Mouse (Mus musculus): Measurements from ENCODE around the gene Orai2. TPM values are rescaled to one million over a fixed set of nuclear protein-coding genes. Genes with fewer than 3 reads are reported as not detected.

Orai2 gene
- polyA plus RNA-seq, 1 experiment from 2014 or later = 6.2 TPM

GRCm38 (mm10) chr5:136102099-136102820 lies 68.3 kb downstream of the Orai2 start:
- H3K36me3 ChIP-seq (ENCODE audit: control insufficient read depth, insufficient read depth, low read length) = no peaks in the 10 kb centered on the region
- 0 out of 2 replicates have a peak overlapping the region, but pooled peaks have one; percentile 16 for H3K9ac ChIP-seq (ENCODE audit: low read length)
- H3K27me3 ChIP-seq (replicated peaks; ENCODE audit: control insufficient read depth, insufficient read depth, low read length) = no peaks in the 10 kb centered on the region
- H3K27ac ChIP-seq (ENCODE audit: low read depth) = no peak overlapping the region
- DNase-seq (ENCODE audit: low spot score) (peak; percentile 85), ATAC-seq (replicated peaks; ENCODE audit: low FRiP score, low TSS enrichment, low read depth) (peak; percentile 88)
- peak overlapping the region; percentile 50 for H3K4me2 ChIP-seq (ENCODE audit: low read length)
- peaks cover 6% of the 10 kb centered on the region for H3K4me1 ChIP-seq (replicated peaks; ENCODE audit: control insufficient read depth, insufficient read depth, low read length)
- 9% methylated on average over 41 of the region's 41 CpGs for WGBS
- peak overlapping the region; percentile 25 for H3K4me3 ChIP-seq (ENCODE audit: low read depth, low read length)
- H3K9me3 ChIP-seq (ENCODE audit: control insufficient read depth, low read length) = peaks cover 4% of the 10 kb centered on the region; the same call in 1 of the 2 replicates

DNA sequence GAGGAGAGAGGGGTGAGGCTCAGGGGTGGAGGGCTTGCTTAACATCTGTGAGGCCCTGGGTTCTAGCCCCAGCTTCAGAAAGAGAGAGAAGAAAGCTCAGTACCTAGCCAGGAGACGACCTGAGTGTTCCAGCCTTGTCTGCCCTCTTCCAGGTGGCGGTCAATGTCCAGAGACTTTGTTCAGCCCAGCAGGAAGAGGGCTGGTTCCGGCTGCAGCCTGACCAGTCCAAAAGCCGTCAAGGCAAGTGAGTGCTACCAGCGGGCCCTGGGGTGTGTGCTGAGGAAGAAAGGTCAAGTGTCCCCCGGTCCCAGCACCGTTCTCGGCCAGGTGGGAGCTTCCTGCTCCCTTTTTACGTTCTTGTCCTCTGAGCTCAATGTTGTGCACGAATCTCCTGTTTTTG lies 72.0 kb downstream of the Orai2 start:
- DNase-seq (ENCODE audit: low spot score) = no peak
- Histone ChIP-seq H3K27me3 (replicated peaks; ENCODE audit: control insufficient read depth, insufficient read depth, low read length) (no peaks in the 10 kb centered on the region), H3K9ac (ENCODE audit: low read length) (no peak overlapping the region), H3K9me3 (ENCODE audit: control insufficient read depth, low read length) (no peaks in the 10 kb centered on the region), H3K4me2 (ENCODE audit: low read length) (no peak overlapping the region), H3K4me3 (ENCODE audit: low read depth, low read length) (no peak overlapping the region), H3K27ac (ENCODE audit: low read depth) (no peak overlapping the region), H3K4me1 (replicated peaks; ENCODE audit: control insufficient read depth, insufficient read depth, low read length) (peaks cover 6% of the 10 kb centered on the region), H3K36me3 (ENCODE audit: control insufficient read depth, insufficient read depth, low read length) (no peaks in the 10 kb centered on the region)
- ATAC-seq (replicated peaks; ENCODE audit: low FRiP score, low TSS enrichment, low read depth) = no peak
- 87% methylated on average over 10 of the region's 10 CpGs for WGBS

Small RNAs within 50 kb of the gene (microRNA-seq; reads per million reads assigned to microRNA genes)
- 1.3 reads per million, percentile 13 among the genes with 10 or more reads in this experiment for gene Mir7035

Other genes starting within 250 kb of the Orai2 start
- 93.3 and 95.7 TPM in 2 replicates for gene Ywhag, start 236.1 kb downstream of the Orai2 start, polyA plus RNA-seq (2014; fragmentation: Nextera tagmentation; extraction: Ambion mirVana)
- gene Ssc4d, start 196.2 kb downstream of the Orai2 start, polyA plus RNA-seq (2014; fragmentation: Nextera tagmentation; extraction: Ambion mirVana) = 2.1 and 2.9 TPM in 2 replicates
- not detected in 2 replicates for gene Zp3, start 190.6 kb downstream of the Orai2 start, polyA plus RNA-seq (2014; fragmentation: Nextera tagmentation; extraction: Ambion mirVana)
- gene Dtx2, start 175.9 kb downstream of the Orai2 start, polyA plus RNA-seq (2014; fragmentation: Nextera tagmentation; extraction: Ambion mirVana) = 23.2 and 24.6 TPM in 2 replicates
- 52.1 and 53.5 TPM in 2 replicates for gene Upk3b, start 132.2 kb downstream of the Orai2 start, polyA plus RNA-seq (2014; fragmentation: Nextera tagmentation; extraction: Ambion mirVana)
- gene Upk3bl, start 116.2 kb downstream of the Orai2 start, polyA plus RNA-seq (2014; fragmentation: Nextera tagmentation; extraction: Ambion mirVana) = 0.41 and 1.6 TPM in 2 replicates
- gene Rasa4, start 86.8 kb downstream of the Orai2 start, polyA plus RNA-seq (2014; fragmentation: Nextera tagmentation; extraction: Ambion mirVana) = 22.6 and 26.1 TPM in 2 replicates
- 269 and 270 TPM in 2 replicates for gene Polr2j, start 54.1 kb downstream of the Orai2 start, polyA plus RNA-seq (2014; fragmentation: Nextera tagmentation; extraction: Ambion mirVana)
- gene Lrwd1, start 34.6 kb downstream of the Orai2 start, polyA plus RNA-seq (2014; fragmentation: Nextera tagmentation; extraction: Ambion mirVana) = 30.6 and 33.7 TPM in 2 replicates
- gene Alkbh4, start 34.6 kb downstream of the Orai2 start, polyA plus RNA-seq (2014; fragmentation: Nextera tagmentation; extraction: Ambion mirVana) = 13.4 and 16.4 TPM in 2 replicates
- 42.0 and 53.1 TPM in 2 replicates for gene Prkrip1, start 28.2 kb upstream of the Orai2 start, polyA plus RNA-seq (2014; fragmentation: Nextera tagmentation; extraction: Ambion mirVana)
- gene Sh2b2, start 75.8 kb upstream of the Orai2 start, polyA plus RNA-seq (2014; fragmentation: Nextera tagmentation; extraction: Ambion mirVana) = 3.1 and 4.2 TPM in 2 replicates

Measured in intestine, embryonic 14.5 days (tissue).